Mouse (Mus musculus) myocyte (in vitro differentiated cells): ENCODE measurements at regions not wholly inside any gene's neighbourhood (a gene's known extent, or its start where the extent isn't known, plus 50 kb on each side); places are given as distances from the start of the nearest gene placed in this dataset.
"Not testable (repeated sequence)": the region's sequence is repeated elsewhere in the genome, so short reads cannot be mapped to it uniquely, and the experiment has no call there.

ENCODE experiments used
- H3K27me3 ChIP-seq: one replicate; pipeline ENCODE4 v1.6.1; 2011; ENCODE audit not compliant: control insufficient read depth, insufficient read depth, insufficient read length
- H3K36me3 ChIP-seq: one replicate; pipeline ENCODE4 v1.6.1; 2011; ENCODE audit not compliant: control insufficient read depth, insufficient read depth
- H3K4me2 ChIP-seq: one replicate; pipeline ENCODE4 v1.6.1; 2011; ENCODE audit warnings: low read depth, control low read depth
- H3K4me3 ChIP-seq: one replicate; pipeline ENCODE4 v1.5.1; 2011; ENCODE audit warnings: mild to moderate bottlenecking, control low read depth, moderate library complexity
- H3K79me2 ChIP-seq: one replicate; pipeline ENCODE4 v1.6.1; 2011; ENCODE audit not compliant: control insufficient read depth, insufficient read depth
- H3ac ChIP-seq: one replicate; pipeline ENCODE4 v1.6.1; 2011; ENCODE audit not compliant: control insufficient read depth, insufficient read length
- CEBPB ChIP-seq: IDR thresholded peaks from 2 replicates; pipeline ENCODE4 v1.6.1; 2011; ENCODE audit warnings: mild to moderate bottlenecking, moderate library complexity; ENCODE audit not compliant: poor library complexity, insufficient read depth, severe bottlenecking
- E2F4 ChIP-seq: IDR thresholded peaks from one replicate; pipeline ENCODE4 v1.6.1; 2011; ENCODE audit warnings: mild to moderate bottlenecking, control low read depth, moderate library complexity; ENCODE audit not compliant: insufficient read depth
- MAX ChIP-seq: IDR thresholded peaks from one replicate; pipeline ENCODE4 v1.6.1; 2011; ENCODE audit warnings: low read depth, mild to moderate bottlenecking, control low read depth
- MYOD1 ChIP-seq, 3 experiments: IDR thresholded peaks; one replicate each; pipeline ENCODE4 v1.6.1; 2011; ENCODE audit warnings: control low read depth in 2 of 3, low read depth in 2 of 3, mild to moderate bottlenecking in 2 of 3, moderate library complexity in 1 of 3; ENCODE audit not compliant: insufficient read length in 2 of 3, control insufficient read depth in 1 of 3
- MYOG ChIP-seq, 3 experiments: IDR thresholded peaks; one replicate each; pipeline ENCODE4 v1.6.1; 2011; ENCODE audit warnings: control low read depth in 2 of 3, low read depth in 2 of 3, mild to moderate bottlenecking in 2 of 3; ENCODE audit not compliant: insufficient read length in 2 of 3, control insufficient read depth in 1 of 3, insufficient read depth in 1 of 3
- POLR2A ChIP-seq: IDR thresholded peaks from one replicate; pipeline ENCODE4 v1.6.1; 2011; ENCODE audit warnings: low read depth, mild to moderate bottlenecking, control low read depth, moderate library complexity; ENCODE audit not compliant: insufficient read length
- POLR2AphosphoS2 ChIP-seq: IDR thresholded peaks from one replicate; pipeline ENCODE4 v1.6.1; 2011; ENCODE audit warnings: low read depth, control low read depth; ENCODE audit not compliant: insufficient read length
- REST ChIP-seq: IDR thresholded peaks from one replicate; pipeline ENCODE4 v1.6.1; 2011; ENCODE audit warnings: mild to moderate bottlenecking, control low read depth, moderate library complexity; ENCODE audit not compliant: insufficient read depth, insufficient read length
- SRF ChIP-seq: IDR thresholded peaks from one replicate; pipeline ENCODE4 v1.6.1; 2011; ENCODE audit warnings: low read depth; ENCODE audit not compliant: control insufficient read depth, insufficient read length
- TCF12 ChIP-seq: IDR thresholded peaks from one replicate; pipeline ENCODE4 v1.6.1; 2011; ENCODE audit warnings: mild to moderate bottlenecking, control low read depth; ENCODE audit not compliant: poor library complexity, insufficient read depth, severe bottlenecking
- TCF3 ChIP-seq: IDR thresholded peaks from one replicate; pipeline ENCODE4 v1.6.1; 2011; ENCODE audit warnings: low read depth, control low read depth; ENCODE audit not compliant: insufficient read length
- USF1 ChIP-seq: IDR thresholded peaks from one replicate; pipeline ENCODE4 v1.6.1; 2011; ENCODE audit warnings: low read depth, mild to moderate bottlenecking, control low read depth, moderate library complexity

GRCm38 (mm10) chr5:77748933-77749332 is 341.1 kb upstream of the Igfbp7 start:
- H3K79me2 ChIP-seq, result no peaks in the 10 kb centered on the region
- H3K4me2 ChIP-seq, result no peak overlapping the region
- no peak overlapping the region for H3ac ChIP-seq
- H3K36me3 ChIP-seq, result no peaks in the 10 kb centered on the region
- no peak overlapping the region for H3K4me3 ChIP-seq
- H3K27me3 ChIP-seq, result no peaks in the 10 kb centered on the region
- no peak for TF ChIP-seq TCF12
- no peak for TF ChIP-seq REST
- TF ChIP-seq USF1, result no peak
- TF ChIP-seq TCF3, result no peak
- TF ChIP-seq MYOD1 (IDR thresholded peaks at IDR 0.05; ENCODE audit: control insufficient read depth in 1 of 3, insufficient read length in 2 of 3, low read depth in 2 of 3), result no peak
- no peak for TF ChIP-seq POLR2AphosphoS2
- TF ChIP-seq MAX, result no peak
- TF ChIP-seq MYOG (IDR thresholded peaks at IDR 0.05; ENCODE audit: control insufficient read depth in 1 of 3, insufficient read depth in 1 of 3, insufficient read length in 2 of 3, low read depth in 2 of 3), result no peak
- no peak for TF ChIP-seq SRF
- TF ChIP-seq POLR2A, result no peak
- no peak for TF ChIP-seq E2F4
- TF ChIP-seq CEBPB, result no peak

GRCm38 (mm10) chr5:77746604-77747003 is 338.8 kb upstream of the Igfbp7 start:
- H3ac ChIP-seq, result no peak overlapping the region
- H3K4me3 ChIP-seq, result no peak overlapping the region
- no peak for TF ChIP-seq MYOD1 (IDR thresholded peaks at IDR 0.05; ENCODE audit: control insufficient read depth in 1 of 3, insufficient read length in 2 of 3, low read depth in 2 of 3)
- TF ChIP-seq POLR2A, result no peak
- TF ChIP-seq REST, result no peak
- TF ChIP-seq E2F4, result no peak
- TF ChIP-seq SRF, result no peak
- no peak for TF ChIP-seq CEBPB
- TF ChIP-seq TCF12, result no peak
- TF ChIP-seq USF1, result no peak
- no peak for TF ChIP-seq MAX
- TF ChIP-seq POLR2AphosphoS2, result no peak
- TF ChIP-seq TCF3, result no peak
- no peaks in the 10 kb centered on the region for H3K79me2 ChIP-seq
- H3K36me3 ChIP-seq, result no peaks in the 10 kb centered on the region
- H3K4me2 ChIP-seq, result no peak overlapping the region
- H3K27me3 ChIP-seq, result no peaks in the 10 kb centered on the region

GRCm38 (mm10) chr5:77743467-77743866 is 335.6 kb upstream of the Igfbp7 start:
- no peak for TF ChIP-seq MYOG (IDR thresholded peaks at IDR 0.05; ENCODE audit: control insufficient read depth in 1 of 3, insufficient read depth in 1 of 3, insufficient read length in 2 of 3, low read depth in 2 of 3)
- no peak for TF ChIP-seq MYOD1 (IDR thresholded peaks at IDR 0.05; ENCODE audit: control insufficient read depth in 1 of 3, insufficient read length in 2 of 3, low read depth in 2 of 3)
- TF ChIP-seq USF1, result no peak
- no peak for TF ChIP-seq REST
- no peak for TF ChIP-seq POLR2AphosphoS2
- Histone ChIP-seq H3K79me2 (no peaks in the 10 kb centered on the region), H3K4me3 (no peak overlapping the region), H3K27me3 (no peaks in the 10 kb centered on the region), H3ac (no peak overlapping the region), H3K4me2 (no peak overlapping the region), H3K36me3 (no peaks in the 10 kb centered on the region)

- H3K36me3 ChIP-seq, H3K79me2 ChIP-seq, H3K4me3 ChIP-seq, H3ac ChIP-seq, H3K4me2 ChIP-seq, H3K27me3 ChIP-seq: not testable (repeated sequence)
These were observed 322.4 kb upstream of the Igfbp7 start for GRCm38 (mm10) chr5:77730286-77730685.

- TF ChIP-seq TCF12 (no peak), REST (no peak), TCF3 (no peak), POLR2AphosphoS2 (no peak), MYOG (IDR thresholded peaks at IDR 0.05; ENCODE audit: control insufficient read depth in 1 of 3, insufficient read depth in 1 of 3, insufficient read length in 2 of 3, low read depth in 2 of 3) (no peak), USF1 (no peak), E2F4 (no peak), MYOD1 (IDR thresholded peaks at IDR 0.05; ENCODE audit: control insufficient read depth in 1 of 3, insufficient read length in 2 of 3, low read depth in 2 of 3) (no peak), SRF (no peak), MAX (no peak), POLR2A (no peak), CEBPB (no peak)
- H3K4me2 ChIP-seq, result no peak overlapping the region
- no peaks in the 10 kb centered on the region for H3K36me3 ChIP-seq
- no peak overlapping the region for H3ac ChIP-seq
- H3K79me2 ChIP-seq, result no peaks in the 10 kb centered on the region
- no peaks in the 10 kb centered on the region for H3K27me3 ChIP-seq
- no peak overlapping the region for H3K4me3 ChIP-seq
These were observed 273.8 kb upstream of the Igfbp7 start for GRCm38 (mm10) chr5:77681592-77681991.
